Mouse (Mus musculus) small intestine, adult 2 months (tissue): ENCODE data around the gene Ltk.

ENCODE experiments used
- CTCF ChIP-seq: fragments of 200-500 bp; IDR thresholded peaks from 2 replicates; pipeline ENCODE4 v1.5.1; 2012; ENCODE audit warnings: low read depth, mild to moderate bottlenecking, control low read depth, inconsistent platforms, low read length, moderate library complexity, mixed read lengths; ENCODE audit not compliant: insufficient replicate concordance, insufficient read length; ENCODE audit errors: extremely low read depth
- POLR2A ChIP-seq: fragments of 200-500 bp; IDR thresholded peaks from 2 replicates; pipeline ENCODE4 v1.6.1; 2012; ENCODE audit warnings: low read depth, mild to moderate bottlenecking, control low read depth, inconsistent platforms, low read length, moderate library complexity

DNA sequence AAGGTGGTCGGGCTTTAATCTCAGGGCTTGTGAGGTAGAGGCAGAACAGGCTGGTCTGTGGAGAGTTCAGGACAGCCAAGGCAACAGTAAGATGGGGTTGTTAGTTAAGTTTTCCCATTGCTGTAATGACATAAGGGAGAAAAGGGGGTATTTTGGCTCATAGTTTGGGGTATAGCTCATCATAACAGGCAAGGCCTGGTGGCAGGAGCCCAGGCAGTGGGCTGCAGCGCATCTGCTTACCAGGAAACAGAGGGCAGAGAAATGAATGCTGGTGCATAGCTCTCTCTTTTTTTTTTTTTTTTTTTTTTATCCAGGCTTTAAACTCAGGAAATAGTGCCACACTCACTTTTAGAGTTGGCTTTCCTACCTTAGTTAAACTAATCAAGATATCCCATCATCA is 57.1 kb downstream of the Ltk start:
- TF ChIP-seq CTCF (no peak), POLR2A (no peak)
